In genomic region chr8:3492901-3493844, GRCm38 (mm10) we compare ENCODE assay signal across 8 mouse cellular contexts. TPM values are rescaled to one million over a fixed set of nuclear protein-coding genes. Genes with fewer than 3 reads are reported as not detected.
DNase-seq lines count a peak whose midpoint lies in the region; ATAC-seq and TF ChIP-seq lines count a peak whose summit lies in the region.

TSS of gene Zfp358 (plus strand) at chr8:3493138.

- no peaks in the 10 kb centered on the region for H3K27me3 ChIP-seq in embryonic facial prominence, embryonic 10.5 days (replicated peaks; ENCODE audit: low read depth, poor library complexity, severe bottlenecking)
- H3K27me3 ChIP-seq in heart, adult 2 months (ENCODE audit: control insufficient read depth, insufficient read depth, low read length), result no peaks in the 10 kb centered on the region
- no peaks in the 10 kb centered on the region for H3K27me3 ChIP-seq in kidney, adult 2 months (replicated peaks; ENCODE audit: control insufficient read depth, insufficient read depth, low read length)
- H3K27me3 ChIP-seq in limb, embryonic 15.5 days, result no peaks in the 10 kb centered on the region
- no peaks in the 10 kb centered on the region for H3K27me3 ChIP-seq in midbrain, embryonic 16.5 days (ENCODE audit: control insufficient read depth, insufficient read depth, low read depth, low read length)
- no peaks in the 10 kb centered on the region for H3K27me3 ChIP-seq in spleen, adult 2 months (ENCODE audit: control insufficient read depth, insufficient read depth, low read length)

- no peak for TF ChIP-seq EP300 in heart, adult 2 months (IDR thresholded peaks at IDR 0.05; ENCODE audit: insufficient read depth, low read depth, low read length)

- H3K27ac ChIP-seq in embryonic facial prominence, embryonic 10.5 days (replicated peaks), result peak within 1 kb of the TSS; percentile 99
- H3K27ac ChIP-seq in heart, adult 2 months, result peak within 1 kb of the TSS; percentile 92
- peak within 1 kb of the TSS; percentile 42 for H3K27ac ChIP-seq in kidney, adult 2 months (ENCODE audit: insufficient read depth, low read depth, low read length)
- peak within 1 kb of the TSS; percentile 94 for H3K27ac ChIP-seq in limb, embryonic 15.5 days
- peak within 1 kb of the TSS; percentile 93 for H3K27ac ChIP-seq in midbrain, embryonic 16.5 days (ENCODE audit: low read length)
- peak within 1 kb of the TSS; percentile 45 for H3K27ac ChIP-seq in spleen, adult 2 months (ENCODE audit: insufficient read depth, low read length)

- peak within 1 kb of the TSS; percentile 75 for H3K4me3 ChIP-seq in embryonic facial prominence, embryonic 10.5 days
- peak within 1 kb of the TSS; percentile 79 for H3K4me3 ChIP-seq in heart, adult 2 months
- H3K4me3 ChIP-seq in kidney, adult 2 months (ENCODE audit: insufficient read depth, low read depth, low read length), result peak within 1 kb of the TSS; percentile 86
- H3K4me3 ChIP-seq in limb, embryonic 15.5 days, result peak within 1 kb of the TSS; percentile 88
- H3K4me3 ChIP-seq in midbrain, embryonic 16.5 days (ENCODE audit: low read depth, low read length), result peak within 1 kb of the TSS; percentile 64
- peak within 1 kb of the TSS; percentile 95 for H3K4me3 ChIP-seq in spleen, adult 2 months (ENCODE audit: extremely low read depth, insufficient read depth, insufficient read length)

- H3K4me2 ChIP-seq in limb, embryonic 15.5 days, result peak within 1 kb of the TSS; percentile 51
- peak within 1 kb of the TSS; percentile 71 for H3K4me2 ChIP-seq in midbrain, embryonic 16.5 days (ENCODE audit: low read length)

- peaks cover 42% of the 10 kb centered on the region for H3K36me3 ChIP-seq in embryonic facial prominence, embryonic 10.5 days (replicated peaks)
- H3K36me3 ChIP-seq in heart, adult 2 months (ENCODE audit: control insufficient read depth, insufficient read depth, low read length), result no peaks in the 10 kb centered on the region
- H3K36me3 ChIP-seq in kidney, adult 2 months (ENCODE audit: control insufficient read depth, insufficient read depth, low read length), result no peaks in the 10 kb centered on the region
- H3K36me3 ChIP-seq in limb, embryonic 15.5 days, result peaks cover 33% of the 10 kb centered on the region
- H3K36me3 ChIP-seq in midbrain, embryonic 16.5 days (ENCODE audit: control insufficient read depth, insufficient read depth, low read length), result peaks cover 23% of the 10 kb centered on the region
- no peaks in the 10 kb centered on the region; the same call in 1 of the 2 replicates for H3K36me3 ChIP-seq in spleen, adult 2 months (ENCODE audit: control insufficient read depth, insufficient read depth, low read length)

- peaks cover 24% of the 10 kb centered on the region for H3K9me3 ChIP-seq in embryonic facial prominence, embryonic 10.5 days
- no peaks in the 10 kb centered on the region for H3K9me3 ChIP-seq in limb, embryonic 15.5 days
- no peaks in the 10 kb centered on the region; the same call in 1 of the 2 replicates for H3K9me3 ChIP-seq in midbrain, embryonic 16.5 days (replicated peaks; ENCODE audit: control insufficient read depth, low read length, poor library complexity, severe bottlenecking)

- peak within 1 kb of the TSS; percentile 100 for H3K9ac ChIP-seq in heart, adult 2 months (ENCODE audit: low read depth, low read length)
- H3K9ac ChIP-seq in limb, embryonic 15.5 days, result peak within 1 kb of the TSS; percentile 98
- H3K9ac ChIP-seq in midbrain, embryonic 16.5 days (ENCODE audit: low read depth, low read length), result peak within 1 kb of the TSS; percentile 93

- TF ChIP-seq CTCF in heart, adult 2 months (IDR thresholded peaks at IDR 0.05), result no peak
- no peak for TF ChIP-seq CTCF in kidney, adult 2 months (conservative IDR thresholded peaks at IDR 0.05; ENCODE audit: insufficient read depth, insufficient read length, low read depth, low read length)
- TF ChIP-seq CTCF in spleen, adult 2 months (IDR thresholded peaks at IDR 0.05; ENCODE audit: extremely low read depth, insufficient read depth, insufficient read length, insufficient replicate concordance), result no peak

- ATAC-seq in limb, embryonic 15.5 days (ENCODE audit: insufficient number of reproducible peaks, low FRiP score, low TSS enrichment, low read depth), result peak; percentile 90
- peak; percentile 91 for ATAC-seq in midbrain, embryonic 16.5 days

- WGBS in embryonic facial prominence, embryonic 10.5 days, result under 1% methylated on average over 63 of the region's 64 CpGs
- under 1% methylated on average over 60 of the region's 64 CpGs for WGBS in heart, adult 2 months
- WGBS in kidney, adult 2 months, result under 1% methylated on average over 60 of the region's 64 CpGs
- 1% methylated on average over 57 of the region's 64 CpGs for WGBS in limb, embryonic 15.5 days
- WGBS in midbrain, embryonic 16.5 days, result under 1% methylated on average over 56 of the region's 64 CpGs
- 2% methylated on average over 62 of the region's 64 CpGs for WGBS in spleen, adult 2 months

- peaks cover 18% of the 10 kb centered on the region for H3K4me1 ChIP-seq in embryonic facial prominence, embryonic 10.5 days
- no peaks in the 10 kb centered on the region for H3K4me1 ChIP-seq in heart, adult 2 months (ENCODE audit: control insufficient read depth, insufficient read depth, low read length)
- H3K4me1 ChIP-seq in kidney, adult 2 months (ENCODE audit: control insufficient read depth, insufficient read depth, low read length), result no peaks in the 10 kb centered on the region
- peaks cover 13% of the 10 kb centered on the region; the same call in 1 of the 2 replicates for H3K4me1 ChIP-seq in limb, embryonic 15.5 days
- H3K4me1 ChIP-seq in midbrain, embryonic 16.5 days (ENCODE audit: control insufficient read depth, insufficient read depth, low read length), result peaks cover 14% of the 10 kb centered on the region
- 0 out of 2 replicates have a peak, but pooled peaks cover 3% of the 10 kb centered on the region for H3K4me1 ChIP-seq in spleen, adult 2 months (ENCODE audit: control insufficient read depth, insufficient read depth, insufficient read length)

- intact Hi-C loops in heart, adult 2 months (cut with DNase I), result loop anchor here (2.0 kb wide), 2 partner anchors 24 to 26 kb away; partner anchors contain the start of gene Pex11g

- no peak; the same call in 1 of the 2 replicates for TF ChIP-seq POLR2A in heart, adult 2 months (IDR thresholded peaks at IDR 0.05; ENCODE audit: insufficient read depth, low read depth, low read length)
- TF ChIP-seq POLR2A in kidney, adult 2 months (IDR thresholded peaks at IDR 0.05; ENCODE audit: low read depth, low read length), result no peak
- no peak for TF ChIP-seq POLR2A in spleen, adult 2 months (IDR thresholded peaks at IDR 0.05; ENCODE audit: low read depth, low read length)

- peaks cover 2% of the 10 kb centered on the region for H3K79me2 ChIP-seq in heart, adult 2 months (replicated peaks; ENCODE audit: control insufficient read depth, insufficient read depth, low read length)

- DNase-seq in layer of hippocampus, adult 11-12 months (ENCODE audit: low spot score), result peak; percentile 73
- no peak for DNase-seq in layer of hippocampus, adult 9-10 months (ENCODE audit: low spot score)
- peak; percentile 92 for DNase-seq in embryonic facial prominence, embryonic 10.5 days (ENCODE audit: low spot score)
- DNase-seq in heart, adult 2 months, result peak; percentile 84 to 86
- peak; percentile 74 for DNase-seq in kidney, adult 2 months
- peak in 1 of 2 experiments; percentile 61 for DNase-seq in spleen, adult 2 months (ENCODE audit: low read depth in 1 of 2, low spot score in 2 of 2)

RNA-seq across cellular contexts. Expression of gene Zfp358, which starts in this region (rescaled TPM):
- polyA plus RNA-seq in embryonic facial prominence, embryonic 10.5 days (2016; fragmentation: Nextera tagmentation; extraction: Ambion mirVana), result 68.4 and 70.8 TPM in 2 replicates
- total RNA-seq in heart, adult 2 months (2021), result 10 to 100 TPM; 24.9 to 30.7 TPM
- polyA plus RNA-seq in heart, adult 2 months (2012; rRNA removed), result 51.3 and 53.9 TPM in 2 replicates
- 43.2 and 58.6 TPM in 2 replicates for polyA plus RNA-seq in kidney, adult 2 months (2012; rRNA removed)
- polyA plus RNA-seq in limb, embryonic 15.5 days (2015; fragmentation: Nextera tagmentation; extraction: Ambion mirVana), result 43.7 and 45.9 TPM in 2 replicates
- polyA plus RNA-seq in midbrain, embryonic 16.5 days (2015; fragmentation: Nextera tagmentation; extraction: Ambion mirVana), result 65.8 and 75.3 TPM in 2 replicates
- 22.9 and 32.5 TPM in 2 replicates for polyA plus RNA-seq in spleen, adult 2 months (2012; rRNA removed)

Comparison
In these comparisons a context has a peak if more than half of its experiments do, and no peak if none do; other contexts are left out.
1. H3K27ac ChIP-seq: peak in every context shown above with its lines; median percentile 99 in embryonic facial prominence, embryonic 10.5 days; 94 in limb, embryonic 15.5 days; 93 in midbrain, embryonic 16.5 days; 92 in heart, adult 2 months; 45 in spleen, adult 2 months; 42 in kidney, adult 2 months.